Mouse (Mus musculus) monocyte, adult 5-6 weeks (primary cell): ENCODE measurements around the gene Ttll8. TPM values are rescaled to one million over a fixed set of nuclear protein-coding genes. Genes with fewer than 3 reads are reported as not detected.

Experiments
- ATAC-seq: fragments of 153-309, 156-312 bp; replicated peaks from 2 replicates; pipeline ENCODE4 v1.8.0; 2017; ENCODE audit warnings: mild to moderate bottlenecking; ENCODE audit not compliant: low TSS enrichment, insufficient number of reproducible peaks, severe bottlenecking, poor library complexity, low FRiP score
- total RNA-seq: library from RNA; stranded (forward); fragments of 200-1000, 200-491, 200-594 nt; gene quantifications from 3 replicates; pipeline ENCODE4 v1.2.3, GENCODE M21; 2017

Ttll8 gene
- not detected in 3 replicates for total RNA-seq

- no peak for ATAC-seq
Measured at GRCm38 (mm10) chr15:88954368-88955072, at the start of gene Ttll8. Gene Ttll8 (minus strand): TSS chr15:88954418.

- no peak for ATAC-seq
Measured at GRCm38 (mm10) chr15:89001245-89001644, 47.0 kb upstream of the Ttll8 start.

DNA sequence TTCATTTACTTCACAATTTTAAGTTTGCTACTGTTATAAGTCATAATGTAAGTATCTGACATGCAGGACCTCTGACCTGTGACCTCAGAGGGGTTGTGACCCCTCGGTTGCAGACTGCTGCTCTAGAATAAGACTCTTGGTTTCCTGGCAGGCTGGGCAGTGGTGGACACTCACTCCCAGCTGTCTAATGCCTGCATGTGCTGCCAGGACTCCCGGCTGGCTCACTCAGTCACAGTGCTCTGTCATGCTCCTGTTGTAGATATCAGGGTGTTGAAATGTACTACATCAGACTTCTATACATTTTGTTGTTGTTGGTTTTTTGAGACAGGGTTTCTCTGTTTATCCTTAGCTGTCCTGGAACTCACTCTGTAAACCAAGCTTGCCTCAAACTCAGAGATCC, 46.1 kb upstream of the Ttll8 start:
- ATAC-seq = no peak

DNA sequence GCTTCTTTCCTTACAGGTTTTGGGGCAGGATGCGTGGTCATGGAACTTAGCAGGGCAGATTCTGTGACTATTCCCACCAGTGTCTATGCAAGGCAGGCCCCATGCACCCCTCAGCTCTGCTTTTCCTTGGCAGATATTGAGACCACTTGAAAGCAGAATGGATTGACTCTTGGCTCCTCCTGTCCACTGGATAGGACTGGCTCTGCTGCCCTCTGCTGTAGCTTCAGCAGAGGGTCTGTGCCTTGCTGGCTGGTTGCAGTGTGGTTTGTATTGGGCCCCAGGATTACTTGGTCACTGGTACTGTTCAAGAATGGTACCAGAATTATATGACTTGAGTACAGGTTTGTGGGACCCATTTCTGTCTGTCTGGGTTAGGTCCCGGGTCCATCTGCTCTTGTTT, 44.9 kb upstream of the Ttll8 start:
- ATAC-seq = no peak

DNA sequence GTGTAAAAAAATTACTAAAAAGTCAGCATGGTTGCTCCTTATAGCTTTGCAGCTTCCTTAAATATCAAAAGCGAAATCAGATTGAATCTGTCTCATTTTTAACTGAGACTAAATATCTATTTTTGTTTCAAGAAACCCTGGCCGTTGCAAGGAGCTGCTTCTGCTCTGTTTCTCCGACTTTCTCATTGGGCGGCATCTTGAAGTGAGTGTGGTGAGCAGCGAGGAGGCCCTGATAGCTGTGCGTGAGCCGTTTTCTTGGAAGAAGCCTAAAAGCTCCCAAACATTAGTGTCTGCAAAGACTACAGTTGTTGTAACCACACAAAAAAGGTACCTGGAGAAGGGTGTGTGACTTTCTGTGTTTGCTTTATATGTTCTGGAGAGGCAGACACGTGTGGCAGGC, 44.4 kb upstream of the Ttll8 start:
- no peak for ATAC-seq

DNA sequence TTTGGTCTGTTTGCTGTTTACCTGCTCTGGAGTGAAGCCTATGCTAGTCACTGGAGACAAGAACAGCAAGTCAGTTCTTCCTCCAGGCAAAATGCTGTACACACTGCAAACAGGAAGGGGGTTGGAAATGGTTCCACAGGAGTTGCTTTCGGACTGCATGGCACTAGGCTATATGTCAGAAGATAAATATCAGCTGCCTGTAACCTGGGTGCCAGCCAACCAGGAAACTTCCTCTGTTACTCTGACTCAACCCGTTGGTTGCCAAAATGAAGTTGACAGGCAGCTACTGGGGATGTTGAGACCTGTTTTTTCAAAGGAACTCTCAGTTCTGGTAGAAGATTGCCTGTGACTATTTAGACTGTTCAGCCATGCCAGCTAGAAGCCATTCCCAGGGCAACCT, 35.0 kb upstream of the Ttll8 start:
- ATAC-seq = no peak

DNA sequence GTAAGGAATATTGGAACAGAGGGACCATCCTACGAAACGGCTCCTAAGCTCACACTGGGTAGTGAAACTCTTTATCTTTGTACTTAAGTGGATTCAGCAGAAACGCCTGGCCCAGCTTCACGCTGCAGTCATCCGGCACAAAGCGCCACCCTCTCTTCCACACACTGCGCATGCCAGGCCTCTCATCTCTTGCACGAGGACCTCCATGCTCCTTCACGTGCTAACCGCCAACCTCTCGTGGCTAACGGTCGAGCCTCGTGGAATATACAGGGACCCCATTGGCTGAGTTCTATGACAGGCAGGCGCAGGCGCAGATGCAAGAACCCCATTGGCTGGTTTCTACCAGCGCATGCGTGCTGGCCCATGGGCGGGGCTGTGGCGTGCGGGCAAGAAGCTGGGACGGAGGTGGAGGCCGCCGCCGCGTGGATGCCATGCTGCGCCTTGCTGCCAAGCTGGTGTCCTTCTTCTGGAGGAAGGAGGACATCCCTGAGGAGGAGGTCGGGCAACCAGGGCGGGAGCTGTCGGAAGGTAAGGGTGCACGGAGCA, 28.4 kb upstream of the Ttll8 start, which contains the start of gene Mov10l1:
Gene Mov10l1 (plus strand): TSS at position 376 of the 546 bp plus-strand sequence.
- no peak for ATAC-seq

DNA sequence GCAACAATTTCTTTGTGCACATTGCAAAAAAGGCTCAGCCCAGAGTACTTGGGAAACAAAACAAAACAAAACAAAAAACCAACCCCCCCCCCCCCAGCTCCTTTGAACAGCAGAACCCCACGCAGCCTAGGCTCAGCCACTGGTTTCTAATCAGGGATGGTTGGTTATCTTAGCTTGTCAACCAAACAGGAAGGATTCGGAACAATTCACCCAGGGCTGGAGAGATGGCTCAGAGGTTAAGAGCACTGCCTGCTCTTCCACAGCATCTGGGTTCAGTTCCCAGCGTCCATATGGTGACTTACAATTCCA, 24.9 kb upstream of the Ttll8 start:
- no peak for ATAC-seq

GRCm38 (mm10) chr15:88978281-88979137, 24.3 kb upstream of the Ttll8 start, which contains the start of gene Mlc1:
Gene Mlc1 (minus strand): TSS chr15:88979007.
- no peak for ATAC-seq

DNA sequence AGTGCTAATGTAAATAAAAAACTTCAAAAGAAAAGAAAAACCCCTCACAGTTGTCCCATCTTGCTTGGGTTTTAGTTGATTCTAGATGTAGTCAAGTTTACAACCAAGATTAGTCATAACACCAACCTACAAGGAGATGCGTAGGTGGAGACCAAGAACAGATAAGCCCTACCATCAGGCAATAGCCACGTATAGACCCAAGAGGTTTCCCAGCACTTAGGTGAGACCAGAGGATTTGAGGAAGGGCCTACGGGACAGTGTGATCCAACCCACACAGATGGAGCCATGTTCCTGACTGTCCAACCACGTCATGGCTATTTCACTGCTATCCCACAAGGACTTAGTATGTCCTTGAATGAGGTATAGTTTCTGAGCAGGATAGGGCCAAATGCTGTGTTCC, 18.1 kb upstream of the Ttll8 start:
- no peak for ATAC-seq

DNA sequence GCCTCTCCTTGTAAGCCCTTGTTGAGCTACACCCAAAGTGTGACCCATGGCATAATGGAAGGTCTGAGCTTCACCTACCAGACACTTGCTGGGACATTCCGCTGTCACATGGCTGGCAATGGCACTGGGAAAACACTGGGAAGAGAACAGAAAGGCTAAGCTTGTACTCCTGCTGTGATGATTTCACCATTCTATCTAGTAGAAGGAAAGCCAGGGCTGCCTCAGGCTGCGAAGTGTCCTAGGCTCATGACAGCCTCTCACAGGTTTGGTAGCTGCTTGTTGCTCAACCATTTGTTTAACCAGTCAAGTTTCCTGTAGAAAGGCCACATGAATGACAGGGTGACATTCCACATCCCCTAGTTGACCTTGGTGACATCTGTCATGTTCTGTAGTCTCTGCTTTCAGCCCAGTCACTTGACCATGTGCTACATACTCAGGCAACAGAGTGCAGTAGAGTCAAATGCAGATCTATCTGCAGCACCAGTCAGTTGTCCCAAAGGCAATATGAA, 9.9 kb upstream of the Ttll8 start:
- no peak for ATAC-seq

- no peak for ATAC-seq
Measured at GRCm38 (mm10) chr15:88957522-88957921, 3.3 kb upstream of the Ttll8 start.

DNA sequence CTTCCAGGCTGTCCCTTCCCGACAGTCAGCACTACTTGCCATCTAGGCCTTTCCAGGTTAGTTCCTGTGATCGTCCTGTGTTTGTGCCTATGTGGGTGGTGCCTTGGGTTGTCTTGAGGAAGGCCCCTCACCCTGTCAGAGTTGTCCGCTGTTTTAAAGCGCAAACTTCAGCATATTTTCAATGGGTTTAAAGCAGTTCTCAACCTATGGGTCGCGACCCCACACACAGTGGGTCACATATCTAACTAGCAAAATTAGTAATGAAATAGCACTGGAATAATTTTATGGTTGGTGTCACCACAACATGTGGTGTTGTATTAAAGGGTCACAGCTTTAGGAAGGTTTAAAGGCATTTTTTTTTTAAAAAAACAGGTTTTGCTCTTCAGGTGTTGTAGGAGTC, 1.1 kb upstream of the Ttll8 start:
- no peak for ATAC-seq

DNA sequence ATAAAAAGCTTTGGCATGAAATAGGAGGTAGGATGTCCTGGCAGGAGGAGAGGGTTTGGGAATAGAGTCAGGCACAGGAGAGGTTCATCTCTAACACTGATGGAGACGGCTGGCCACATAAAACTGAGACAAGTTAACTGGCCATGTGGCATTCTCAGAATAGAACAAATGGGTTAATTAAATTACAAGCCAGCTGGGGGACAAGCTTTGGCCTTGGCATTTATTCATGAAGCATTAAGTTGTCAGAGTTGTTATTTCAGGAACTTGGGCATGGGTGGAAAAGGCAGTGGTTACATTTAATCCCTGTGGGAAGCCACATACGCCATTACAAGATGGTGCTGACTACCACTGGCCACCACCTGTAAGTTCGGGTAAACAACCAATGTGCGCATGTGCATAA, 3.0 kb downstream of the Ttll8 start:
- ATAC-seq = no peak

- ATAC-seq = no peak
Measured at GRCm38 (mm10) chr15:88946851-88947250, 7.4 kb downstream of the Ttll8 start.

DNA sequence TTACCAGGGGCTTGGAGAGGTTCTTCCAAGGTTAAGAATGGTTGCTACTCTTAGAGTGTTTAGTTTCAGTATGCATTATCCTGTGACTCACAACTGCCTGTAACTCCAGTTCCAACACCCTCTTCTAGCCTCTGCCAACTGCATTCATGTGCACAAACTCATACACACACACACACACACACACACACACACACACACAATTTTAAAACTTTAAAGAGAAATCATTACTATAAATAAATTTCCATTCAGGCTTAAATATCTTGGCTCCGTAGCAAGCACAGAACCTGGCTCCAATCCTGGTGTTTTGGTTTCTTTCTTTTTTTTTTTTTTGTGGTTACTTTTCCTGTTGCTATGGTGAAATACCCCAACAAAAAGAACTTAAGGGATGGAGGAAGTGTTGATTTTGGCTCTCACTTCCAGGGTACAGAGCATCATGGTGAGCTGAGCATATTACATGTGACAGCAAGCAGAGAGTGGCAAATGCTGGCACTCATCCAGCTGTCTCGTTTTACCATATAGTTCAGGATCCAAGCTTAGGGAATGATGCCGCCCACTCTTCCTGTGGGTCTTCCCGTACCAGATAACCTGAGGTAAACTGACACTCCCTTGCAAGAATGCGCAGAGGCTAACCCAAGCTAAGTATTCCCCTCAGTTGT, 10.2 kb downstream of the Ttll8 start:
- ATAC-seq = no peak

DNA sequence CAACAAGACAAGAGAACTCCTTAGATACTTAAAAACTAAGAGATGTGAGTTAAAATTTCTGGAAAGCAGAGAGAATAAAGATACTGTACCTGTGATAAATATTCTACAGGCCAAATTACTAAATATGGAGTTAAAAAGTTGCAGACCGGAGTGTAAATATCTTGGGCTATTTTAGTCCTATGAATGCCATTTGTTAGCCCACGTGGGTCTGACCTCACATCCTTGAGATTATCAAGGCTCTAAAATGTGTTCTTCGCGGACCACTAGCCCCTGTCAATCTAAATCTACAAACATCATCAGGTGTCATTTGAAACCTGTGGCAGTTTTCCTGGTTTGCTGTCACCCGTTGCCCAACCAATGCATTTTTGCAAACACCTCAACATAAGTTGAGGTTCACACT, 11.4 kb downstream of the Ttll8 start:
- ATAC-seq = no peak

- no peak for ATAC-seq
Measured at GRCm38 (mm10) chr15:88937291-88937650, 16.9 kb downstream of the Ttll8 start.

DNA sequence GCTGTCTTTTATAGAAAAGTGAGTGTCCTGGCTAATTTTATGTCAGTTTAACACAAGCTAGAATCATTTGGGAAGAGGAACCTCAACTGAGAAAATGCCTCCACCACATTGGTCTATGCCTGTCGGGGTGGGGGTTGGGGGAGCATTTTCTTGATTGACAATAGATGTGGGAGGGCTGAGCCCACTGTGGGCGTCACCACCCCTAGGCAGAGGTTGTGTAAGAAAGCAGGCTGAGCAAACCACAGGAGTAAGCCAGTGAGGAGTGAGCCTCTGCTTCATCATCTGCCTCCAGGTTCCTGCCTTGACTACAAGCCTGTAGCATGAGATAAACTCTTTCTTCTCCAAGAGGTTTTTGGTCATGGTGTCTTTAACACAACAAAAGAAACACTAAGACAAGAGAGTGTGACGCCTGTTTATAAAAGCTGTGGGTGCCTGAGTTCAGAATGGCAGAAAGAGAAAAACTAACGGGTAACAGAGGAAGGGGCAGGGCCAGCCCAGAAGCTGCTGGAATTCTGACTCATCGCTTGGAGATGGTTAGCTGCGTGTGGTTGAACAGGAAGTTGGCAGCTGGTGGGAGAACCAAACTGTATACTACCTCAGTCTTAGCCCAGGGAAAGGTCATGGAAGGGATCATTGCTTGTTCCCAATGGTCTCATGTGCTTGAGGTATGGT, 17.5 kb downstream of the Ttll8 start:
- no peak for ATAC-seq
